Mouse (Mus musculus) heart, postnatal 14 days (tissue): ENCODE results near the gene Zfp28. TPM values are rescaled to one million over a fixed set of nuclear protein-coding genes. Genes with fewer than 3 reads are reported as not detected.

Experiments
- DNase-seq, 2 experiments: peaks; one replicate each; pipeline ENCODE4 v3.0.0; 2021 to 2022
- intact Hi-C: fragments of 180-260 bp; cut with DNase I; formaldehyde crosslinking; loops from one replicate; pipeline ENCODE4 v1.15.1; 2025
- total RNA-seq, 2 experiments: library from RNA; stranded (reverse); gene quantifications; 2 replicates each; pipeline ENCODE4 v1.2.3; 2021

Gene Zfp28
- total RNA-seq, 2 experiments from 2014 or later, result 2.6 to 3.2 TPM

- no peak for DNase-seq
- intact Hi-C loops, result no loop called here
Observed at GRCm38 (mm10) chr7:6388971-6389370, 5.9 kb downstream of the Zfp28 start.

GRCm38 (mm10) chr7:6389449-6389848, 6.4 kb downstream of the Zfp28 start:
- intact Hi-C loops, result no loop called here
- no peak for DNase-seq

GRCm38 (mm10) chr7:6397996-6398975, 15.2 kb downstream of the Zfp28 start, which contains the start of gene Smim17:
Smim17 (plus strand) TSS chr7:6398715.
- intact Hi-C loops, result no loop called here
- peak; percentile 13 to 38 for DNase-seq

- intact Hi-C loops, result loop anchor here (10.0 kb wide), 1 partner anchor 45 kb away; the partner anchor contains the start of gene Zfp78
Observed at GRCm38 (mm10) chr7:6410043-6410442, 26.9 kb downstream of the Zfp28 start, which contains the start of gene Gm20715. Gm20715 (plus strand) TSS chr7:6410277.

GRCm38 (mm10) chr7:6414626-6415441, 31.7 kb downstream of the Zfp28 start:
- no peak for DNase-seq
- intact Hi-C loops, result loop anchor here (10.0 kb wide), 1 partner anchor 50 kb away; the partner anchor contains the start of gene Zfp78

More at GRCm38 (mm10) chr7:6410043-6410442, 26.9 kb downstream of the Zfp28 start, which contains the start of gene Gm20715:
- DNase-seq, result peak; percentile 95 to 97

- no peak for DNase-seq
- intact Hi-C loops, result loop anchor here (10.0 kb wide), 1 partner anchor 51 kb away; the partner anchor contains the start of gene Zfp78
Observed at GRCm38 (mm10) chr7:6415442-6415787, 32.3 kb downstream of the Zfp28 start.

- no peak for DNase-seq
- intact Hi-C loops, result loop anchor here (10.0 kb wide), 1 partner anchor 55 kb away; the partner anchor contains the start of gene Zfp78
Observed at GRCm38 (mm10) chr7:6419894-6420293, 36.8 kb downstream of the Zfp28 start.

GRCm38 (mm10) chr7:6429381-6429780, 46.3 kb downstream of the Zfp28 start:
- intact Hi-C loops, result no loop called here
- DNase-seq, result no peak

- DNase-seq, result peak; percentile 13 to 28
- intact Hi-C loops, result loop anchor here (2.0 kb wide), 1 partner anchor 72 kb away; no protein-coding TSS in a partner anchor
Observed at GRCm38 (mm10) chr7:6430342-6430741, 47.2 kb downstream of the Zfp28 start.

GRCm38 (mm10) chr7:6438388-6438787, 55.3 kb downstream of the Zfp28 start, which contains the start of gene Olfr1344:
Olfr1344 (plus strand) TSS chr7:6438688.
- DNase-seq, result no peak
- intact Hi-C loops, result loop anchor here (5.0 kb wide), 1 partner anchor 484 kb away; no protein-coding TSS in a partner anchor

- intact Hi-C loops, result no loop called here
- DNase-seq, result no peak
Observed at GRCm38 (mm10) chr7:6441173-6441572, 58.1 kb downstream of the Zfp28 start.

Other genes with a start within 250 kb of the Zfp28 start
- gene Zfp787, start 227.3 kb upstream of the Zfp28 start, total RNA-seq, result 10 to 100 TPM; 37.8 to 38.9 TPM
- gene Zfp444, start 211.1 kb upstream of the Zfp28 start, total RNA-seq, result 10 to 100 TPM; 10.3 to 11.5 TPM
- gene Galp, start 186.2 kb upstream of the Zfp28 start, total RNA-seq, result not detected
- not detected for gene Zscan5b, start 161.0 kb upstream of the Zfp28 start, total RNA-seq
- gene Epp13, start 130.6 kb upstream of the Zfp28 start, total RNA-seq, result not detected
- 1 to 10 TPM; 3.2 to 3.5 TPM for gene Zfp667, start 96.7 kb upstream of the Zfp28 start, total RNA-seq
- gene Zfp583, start 52.0 kb upstream of the Zfp28 start, total RNA-seq, result 1 to 10 TPM; 1.0 to 1.5 TPM
- gene Gm3854, start 39.5 kb upstream of the Zfp28 start, total RNA-seq, result under 1 TPM; 0.22 to 0.32 TPM
- 1 to 10 TPM; 2.2 to 2.4 TPM for gene Zfp78, start 20.0 kb upstream of the Zfp28 start, total RNA-seq
- gene Smim17, start 15.4 kb downstream of the Zfp28 start, total RNA-seq, result not detected
- not detected for gene Gm20715, start 27.0 kb downstream of the Zfp28 start, total RNA-seq
- not detected for gene Olfr1344, start 55.4 kb downstream of the Zfp28 start, total RNA-seq
- not detected for gene Olfr1336, start 72.9 kb downstream of the Zfp28 start, total RNA-seq
- gene Olfr1346, start 83.8 kb downstream of the Zfp28 start, total RNA-seq, result not detected
- gene Olfr5, start 103.6 kb downstream of the Zfp28 start, total RNA-seq, result not detected
- gene Olfr1347, start 116.5 kb downstream of the Zfp28 start, total RNA-seq, result not detected
- not detected for gene Olfr1348, start 125.5 kb downstream of the Zfp28 start, total RNA-seq
- not detected for gene Olfr1349, start 139.7 kb downstream of the Zfp28 start, total RNA-seq
- gene Olfr1350, start 181.5 kb downstream of the Zfp28 start, total RNA-seq, result not detected